Mouse (Mus musculus) limb, embryonic 14.5 days (tissue): ENCODE data around the gene Nav2. TPM values are rescaled to one million over a fixed set of nuclear protein-coding genes. Genes with fewer than 3 reads are reported as not detected.

Source experiments
- ATAC-seq: fragments of 200-750 bp; cut with Nextera tagmentation; 2 replicates; pipeline ENCODE4 v1.8.0; 2017; ENCODE audit warnings: low read depth, moderate number of reproducible peaks, moderate TSS enrichment; ENCODE audit not compliant: low FRiP score
- DNase-seq: peaks from one replicate; pipeline ENCODE4 v3.0.0-alpha.2; 2015; ENCODE audit warnings: low spot score
- H3K27ac ChIP-seq: fragments of 300-500 bp; sonication (generic); replicated peaks from 2 replicates; pipeline ENCODE4 v1.5.1; 2014; ENCODE audit warnings: low read depth, mild to moderate bottlenecking, low read length, moderate library complexity, mixed read lengths
- H3K27me3 ChIP-seq: fragments of 300-500 bp; sonication (generic); 2 replicates; pipeline ENCODE4 v1.6.1; 2014; ENCODE audit warnings: low read length, mixed read lengths; ENCODE audit not compliant: control insufficient read depth, insufficient read depth
- H3K36me3 ChIP-seq: fragments of 300-500 bp; sonication (generic); 2 replicates; pipeline ENCODE4 v1.6.1; 2014; ENCODE audit warnings: mild to moderate bottlenecking, low read length, moderate library complexity, mixed read lengths; ENCODE audit not compliant: control insufficient read depth, insufficient read depth
- H3K4me1 ChIP-seq: fragments of 300-500 bp; sonication (generic); 2 replicates; pipeline ENCODE4 v1.6.1; 2014; ENCODE audit warnings: antibody characterized with exemption, low read length, mixed read lengths; ENCODE audit not compliant: control insufficient read depth, insufficient read depth
- H3K4me2 ChIP-seq: fragments of 300-500 bp; sonication (generic); replicated peaks from 2 replicates; pipeline ENCODE4 v1.6.1; 2014; ENCODE audit warnings: low read depth, mild to moderate bottlenecking, low read length, moderate library complexity; ENCODE audit not compliant: severe bottlenecking
- H3K4me3 ChIP-seq: fragments of 300-500 bp; sonication (generic); replicated peaks from 2 replicates; pipeline ENCODE4 v1.5.1; 2014; ENCODE audit warnings: low read length
- H3K9ac ChIP-seq: fragments of 300-500 bp; sonication (generic); 2 replicates; pipeline ENCODE4 v1.6.1; 2014; ENCODE audit warnings: mild to moderate bottlenecking, low read depth, low read length, moderate library complexity; ENCODE audit not compliant: severe bottlenecking
- H3K9me3 ChIP-seq: fragments of 300-500 bp; sonication (generic); 2 replicates; pipeline ENCODE4 v1.6.1; 2016; ENCODE audit warnings: low read length; ENCODE audit not compliant: control insufficient read depth
- POLR2A ChIP-seq: fragments of 200-500 bp; IDR thresholded peaks from 2 replicates; pipeline ENCODE4 v1.8.0; 2012; ENCODE audit warnings: inconsistent platforms, mild to moderate bottlenecking, moderate library complexity, borderline replicate concordance; ENCODE audit not compliant: insufficient read depth, insufficient read length; ENCODE audit errors: extremely low read depth
- WGBS: fragments of 180-500 bp; shearing (Covaris S2); extraction: QIAGEN DNeasy Blood & Tissue Kit; methylation state at CpG from one replicate; pipeline ENCODE4 v1.1.7; 2014; 5-methylcytosine and 5-hydroxymethylcytosine counted together
- polyA plus RNA-seq, 2 experiments: library from polyadenylated mRNA; depleted of rRNA in 1 of 2; stranded (reverse) in 1 of 2; unstranded in 1 of 2; fragments of >200 nt; fragmentation: Nextera tagmentation in 1 of 2; extraction: Ambion mirVana in 1 of 2; gene quantifications; 2 replicates each; pipeline versions ENCODE4 v1.2.1 to v1.2.3; 2012 to 2014

Nav2 gene
- polyA plus RNA-seq, 2 experiments, result 15.8 to 16.8 TPM

DNA sequence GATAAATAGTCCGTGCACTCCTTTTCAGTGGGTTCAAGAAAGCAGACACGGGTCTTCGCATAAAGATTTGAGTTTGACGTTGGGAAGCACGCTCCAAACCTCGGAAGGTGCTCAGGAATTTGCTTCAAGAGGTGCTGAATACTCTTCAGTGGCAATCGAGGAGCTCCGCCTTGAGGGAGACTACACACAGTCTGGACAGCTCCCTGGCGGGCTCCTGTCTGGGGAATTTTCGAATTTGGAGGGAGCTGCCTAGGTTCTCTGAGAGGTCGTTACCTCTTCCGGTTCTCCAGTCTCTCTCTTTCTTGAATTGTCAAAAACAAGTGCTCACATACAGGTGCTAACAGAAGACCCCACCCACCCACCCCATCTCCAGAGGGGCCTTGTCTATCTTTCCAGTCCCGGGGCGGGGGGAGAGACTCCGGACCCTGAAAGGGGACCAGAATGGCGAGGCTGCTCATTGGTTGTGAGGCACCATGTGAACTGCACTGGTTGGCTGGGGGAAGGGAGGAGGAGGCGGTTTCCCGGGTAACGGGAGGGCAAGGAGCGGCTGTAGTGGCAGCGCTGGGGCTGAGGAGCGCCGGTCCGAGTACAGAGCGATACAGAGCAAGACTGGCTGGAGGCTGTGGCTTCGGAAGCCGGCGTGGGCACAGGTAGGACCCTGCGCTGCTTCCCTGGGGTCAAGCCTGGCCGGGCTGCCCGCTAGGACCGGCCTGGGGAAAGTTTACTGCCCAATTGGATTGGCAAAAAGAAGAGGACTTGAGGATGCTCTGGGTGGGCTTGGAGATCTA is 50.2 kb downstream of the Nav2 start:
- H3K4me3 ChIP-seq, result peak overlapping the region; percentile 27
- H3K36me3 ChIP-seq, result no peaks in the 10 kb centered on the region
- peak overlapping the region; percentile 52 for H3K4me2 ChIP-seq
- peak; percentile 93 for ATAC-seq
- WGBS, result 2% methylated on average over 32 of the region's 32 CpGs
- H3K27me3 ChIP-seq, result peaks cover 44% of the 10 kb centered on the region
- TF ChIP-seq POLR2A, result no peak
- peaks cover 6% of the 10 kb centered on the region; the same call in 1 of the 2 replicates for H3K4me1 ChIP-seq
- no peak overlapping the region for H3K9ac ChIP-seq
- no peaks in the 10 kb centered on the region for H3K9me3 ChIP-seq
- peak; percentile 50 for DNase-seq
- no peak overlapping the region for H3K27ac ChIP-seq

DNA sequence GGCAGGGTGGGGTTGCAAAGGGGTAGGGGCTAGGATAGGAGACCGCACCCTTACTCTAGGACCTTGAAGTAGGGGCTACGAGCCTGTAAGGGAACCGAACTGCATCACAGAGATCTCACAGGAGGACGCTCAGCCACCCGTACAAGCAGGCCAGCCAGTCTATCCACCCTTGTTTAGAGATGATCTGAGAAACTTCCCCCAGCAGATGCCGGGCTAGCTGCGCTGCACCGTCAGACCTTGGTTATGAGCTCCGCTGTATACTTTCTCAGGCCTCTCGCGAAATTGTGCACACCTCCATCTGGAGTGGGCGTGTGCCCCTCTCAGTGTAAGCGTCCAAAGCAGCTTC is 50.8 kb downstream of the Nav2 start:
- DNase-seq, result no peak
- no peak for TF ChIP-seq POLR2A
- Histone ChIP-seq H3K36me3 (no peaks in the 10 kb centered on the region), H3K4me3 (peak overlapping the region; percentile 27), H3K9me3 (no peaks in the 10 kb centered on the region), H3K27ac (no peak overlapping the region), H3K9ac (no peak overlapping the region), H3K4me1 (peaks cover 6% of the 10 kb centered on the region; the same call in 1 of the 2 replicates), H3K4me2 (peak overlapping the region; percentile 52), H3K27me3 (peaks cover 49% of the 10 kb centered on the region)
- no peak for ATAC-seq
- 14% methylated on average over 13 of the region's 13 CpGs for WGBS

DNA sequence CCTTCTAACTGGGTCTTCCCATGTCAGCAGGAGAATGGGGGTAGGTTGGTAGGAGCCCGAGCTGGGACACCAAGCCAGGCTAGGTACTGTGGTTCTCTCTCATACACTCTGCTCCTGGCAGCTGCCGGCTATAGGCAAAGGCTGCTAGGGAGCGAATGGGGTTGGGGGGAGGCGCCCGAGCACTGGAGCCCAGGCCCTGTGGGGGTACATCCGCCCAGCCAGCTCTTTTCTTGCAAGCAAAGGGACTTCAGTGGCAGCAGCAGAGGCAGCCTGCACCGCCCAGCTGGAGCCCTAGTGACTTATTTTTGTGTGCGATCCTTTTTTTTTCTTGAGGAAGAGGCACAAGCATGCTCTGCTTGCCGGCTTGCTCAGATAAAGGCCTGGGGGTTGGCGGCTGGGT is 51.6 kb downstream of the Nav2 start:
- Histone ChIP-seq H3K27me3 (peaks cover 49% of the 10 kb centered on the region), H3K4me2 (no peak overlapping the region), H3K36me3 (no peaks in the 10 kb centered on the region), H3K9ac (no peak overlapping the region), H3K4me3 (no peak overlapping the region), H3K4me1 (peaks cover 6% of the 10 kb centered on the region; the same call in 1 of the 2 replicates), H3K9me3 (no peaks in the 10 kb centered on the region), H3K27ac (no peak overlapping the region)
- WGBS, result 20% methylated on average over 10 of the region's 10 CpGs
- no peak for TF ChIP-seq POLR2A
- DNase-seq, result no peak
- ATAC-seq, result no peak

DNA sequence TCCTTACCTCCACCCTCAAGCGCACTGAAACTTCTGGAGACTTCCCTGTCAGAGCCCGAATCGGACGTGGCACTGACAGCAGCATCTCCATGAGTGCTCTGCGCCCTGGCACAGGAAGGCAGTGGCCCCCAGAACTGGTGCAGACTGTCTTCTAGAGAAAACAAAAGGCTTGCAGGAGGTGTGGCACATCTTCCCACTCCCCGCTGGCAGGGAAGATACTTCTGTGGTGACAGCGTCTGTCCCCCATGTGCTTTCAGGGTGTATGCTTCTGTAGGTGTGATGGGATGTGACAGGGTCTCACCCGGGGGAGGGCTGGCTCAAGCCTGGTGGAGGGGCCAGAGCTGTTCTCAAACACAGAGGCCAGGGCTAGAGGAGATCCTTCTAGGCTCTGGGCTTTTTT is 53.0 kb downstream of the Nav2 start:
- 55% methylated on average over 8 of the region's 8 CpGs for WGBS

GRCm38 (mm10) chr7:48961935-48962334 is 53.4 kb downstream of the Nav2 start:
- Histone ChIP-seq H3K9me3 (no peaks in the 10 kb centered on the region), H3K27ac (no peak overlapping the region), H3K27me3 (peaks cover 49% of the 10 kb centered on the region), H3K4me2 (no peak overlapping the region), H3K36me3 (no peaks in the 10 kb centered on the region), H3K9ac (no peak overlapping the region), H3K4me3 (no peak overlapping the region), H3K4me1 (peaks cover 9% of the 10 kb centered on the region; the same call in 1 of the 2 replicates)
- no peak for TF ChIP-seq POLR2A
- no peak for ATAC-seq
- DNase-seq, result no peak
- WGBS, result 75% methylated on average over 4 of the region's 4 CpGs

More for the DNA sequence above, 53.0 kb downstream of the Nav2 start:
- H3K9me3 ChIP-seq, result no peaks in the 10 kb centered on the region
- H3K9ac ChIP-seq, result no peak overlapping the region
- no peak overlapping the region for H3K4me2 ChIP-seq
- DNase-seq (no peak), ATAC-seq (no peak)
- H3K4me3 ChIP-seq, result no peak overlapping the region
- H3K27ac ChIP-seq, result no peak overlapping the region
- peaks cover 9% of the 10 kb centered on the region; the same call in 1 of the 2 replicates for H3K4me1 ChIP-seq
- no peaks in the 10 kb centered on the region for H3K36me3 ChIP-seq
- no peak for TF ChIP-seq POLR2A
- peaks cover 49% of the 10 kb centered on the region for H3K27me3 ChIP-seq
